Mouse (Mus musculus) kidney, adult 9 months (tissue): ENCODE results near the gene Phb.
"Not testable (repeated sequence)": the region's sequence is repeated elsewhere in the genome, so short reads cannot be mapped to it uniquely, and the experiment has no call there.

Source experiments
- DNase-seq: peaks from one replicate; pipeline ENCODE4 v3.0.0; 2022

Phb gene

GRCm38 (mm10) chr11:95657449-95657848 lies 9.3 kb upstream of the Phb start:
- DNase-seq = no peak

- peak; percentile 79 for DNase-seq
These were observed 420 bp downstream of the Phb start for GRCm38 (mm10) chr11:95667177-95667576.

- DNase-seq = not testable (repeated sequence)
These were observed 1.3 kb downstream of the Phb start for GRCm38 (mm10) chr11:95668086-95668485.

GRCm38 (mm10) chr11:95675498-95675897 lies 8.7 kb downstream of the Phb start:
- DNase-seq = no peak

- peak; percentile 33 for DNase-seq
These were observed 9.6 kb downstream of the Phb start for GRCm38 (mm10) chr11:95676307-95676706.

GRCm38 (mm10) chr11:95677925-95678701 lies 11.4 kb downstream of the Phb start:
- no peak for DNase-seq

GRCm38 (mm10) chr11:95681995-95682601 lies 15.3 kb downstream of the Phb start:
- no peak for DNase-seq

- DNase-seq = no peak
These were observed 16.2 kb downstream of the Phb start for GRCm38 (mm10) chr11:95682946-95683345.

- DNase-seq = peak; percentile 85
These were observed 19.3 kb downstream of the Phb start for GRCm38 (mm10) chr11:95686031-95686430.

GRCm38 (mm10) chr11:95687084-95687656 lies 20.4 kb downstream of the Phb start:
- DNase-seq = no peak

- DNase-seq = peak; percentile 64
These were observed 21.8 kb downstream of the Phb start for GRCm38 (mm10) chr11:95688515-95688914.

GRCm38 (mm10) chr11:95688981-95689380 lies 22.2 kb downstream of the Phb start:
- no peak for DNase-seq

- DNase-seq = no peak
These were observed 22.8 kb downstream of the Phb start for GRCm38 (mm10) chr11:95689544-95689943.

- DNase-seq = no peak
These were observed 31.8 kb downstream of the Phb start for GRCm38 (mm10) chr11:95698541-95698940.

GRCm38 (mm10) chr11:95700778-95701739 lies 34.3 kb downstream of the Phb start:
- no peak for DNase-seq

GRCm38 (mm10) chr11:95704032-95704969 lies 37.5 kb downstream of the Phb start:
- DNase-seq = no peak

- DNase-seq = no peak
These were observed 38.2 kb downstream of the Phb start for GRCm38 (mm10) chr11:95704970-95705330.

- DNase-seq = no peak
These were observed 42.8 kb downstream of the Phb start for GRCm38 (mm10) chr11:95709534-95710040.

GRCm38 (mm10) chr11:95710478-95710877 lies 43.7 kb downstream of the Phb start:
- DNase-seq = no peak

- no peak for DNase-seq
These were observed 45.4 kb downstream of the Phb start for GRCm38 (mm10) chr11:95712085-95712562.

GRCm38 (mm10) chr11:95712563-95713224 lies 45.9 kb downstream of the Phb start, which contains the start of gene Zfp652:
Zfp652 (plus strand) TSS chr11:95712673.
- peak; percentile 89 for DNase-seq
